Mouse (Mus musculus) lung, postnatal 4 days (tissue): ENCODE results near the gene Lsg1.

ENCODE experiments used
- DNase-seq, 2 experiments: peaks; one replicate each; pipeline ENCODE4 v3.0.0; 2021

Gene Lsg1

GRCm38 (mm10) chr16:30515418-30515817 lies 72.0 kb downstream of the Lsg1 start:
- no peak for DNase-seq

- peak; percentile 34 to 69 for DNase-seq
Measured at GRCm38 (mm10) chr16:30513050-30514024, 74.1 kb downstream of the Lsg1 start.

- no peak for DNase-seq
Measured at GRCm38 (mm10) chr16:30512375-30513049, 74.9 kb downstream of the Lsg1 start.

GRCm38 (mm10) chr16:30511563-30512340 lies 75.6 kb downstream of the Lsg1 start:
- DNase-seq, result no peak

GRCm38 (mm10) chr16:30510504-30511451 lies 76.6 kb downstream of the Lsg1 start:
- peak; percentile 90 for DNase-seq
